In the genomic region with DNA sequence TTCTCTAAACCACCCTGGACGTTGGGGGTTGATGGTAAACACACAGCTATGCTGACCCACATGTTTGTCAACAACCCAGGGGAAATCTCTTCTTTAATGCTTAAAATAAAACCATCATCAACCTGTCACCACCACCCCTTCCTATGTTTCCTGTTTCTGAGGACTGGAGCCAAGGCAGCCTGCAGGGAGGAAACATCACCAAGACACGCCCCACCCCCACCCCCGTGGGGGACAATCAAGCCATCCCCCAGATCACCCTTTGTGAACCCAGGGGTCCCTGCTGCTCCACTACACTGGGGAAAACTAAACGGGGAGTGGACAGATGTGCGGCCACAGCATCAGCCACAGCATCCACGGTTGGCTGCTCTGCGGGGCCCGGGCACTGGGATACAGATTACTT, we compare ENCODE assay signal across 13 mouse cellular contexts. TPM values are rescaled to one million over a fixed set of nuclear protein-coding genes. Genes with fewer than 3 reads are reported as not detected.
DNase-seq lines count a peak whose midpoint lies in the region; ATAC-seq lines count a peak whose summit lies in the region.
"Had no signal": no experiment of that assay in that cellular context is flagged by ENCODE, and none has a peak within 500 bp of the region (broad histone marks: within the 10 kb centered on the region; RNA-seq: fewer than 3 reads in every experiment).

No protein-coding gene starts in this region.

- H3K36me3 ChIP-seq in limb, embryonic 12.5 days: peaks cover 22% of the 10 kb centered on the region
- peaks cover 34% of the 10 kb centered on the region for H3K36me3 ChIP-seq in limb, embryonic 10.5 days
- H3K36me3 ChIP-seq in forebrain, embryonic 16.5 days (ENCODE audit: control insufficient read depth, insufficient read depth): no peaks in the 10 kb centered on the region
- no peaks in the 10 kb centered on the region for H3K36me3 ChIP-seq in neural tube, embryonic 15.5 days

- H3K4me2 ChIP-seq in limb, embryonic 12.5 days: peak overlapping the region; percentile 4; the same call in 1 of the 2 replicates
- peak overlapping the region; percentile 8 for H3K4me2 ChIP-seq in forebrain, embryonic 16.5 days (ENCODE audit: low read length)
- H3K4me2 ChIP-seq in neural tube, embryonic 15.5 days: peak overlapping the region; percentile 23
- H3K4me2 ChIP-seq: embryonic facial prominence, embryonic 15.5 days had no signal

- no peak for ATAC-seq in limb, embryonic 12.5 days (ENCODE audit: insufficient number of reproducible peaks, insufficient read depth, low FRiP score, low TSS enrichment, low read depth)
- ATAC-seq in forebrain, embryonic 16.5 days: no peak
- ATAC-seq in neural tube, embryonic 15.5 days (ENCODE audit: low FRiP score): no peak

- peaks cover 74% of the 10 kb centered on the region for H3K4me1 ChIP-seq in limb, embryonic 12.5 days (replicated peaks)
- peaks cover 78% of the 10 kb centered on the region for H3K4me1 ChIP-seq in limb, embryonic 10.5 days
- peaks cover 71% of the 10 kb centered on the region for H3K4me1 ChIP-seq in forebrain, embryonic 16.5 days (replicated peaks; ENCODE audit: control insufficient read depth, insufficient read depth, low read length)
- peaks cover 74% of the 10 kb centered on the region for H3K4me1 ChIP-seq in neural tube, embryonic 15.5 days

- no peak for DNase-seq in limb, embryonic 10.5 days (ENCODE audit: low spot score)
- peak; percentile 55 for DNase-seq in induced T-regulatory cell, adult 2 months (ENCODE audit: low read depth)
- DNase-seq in layer of hippocampus, adult 8-10 months (ENCODE audit: low spot score in 2 of 2): no peak
- no peak for DNase-seq in ovary, postnatal 10 days (ENCODE audit: low spot score)
- DNase-seq: cerebellum, postnatal 25 days; lung, adult 2 months; right cerebral cortex, adult 18-20 months; thymus, postnatal 25 days had no signal

- H3K27ac ChIP-seq in limb, embryonic 12.5 days: no peak overlapping the region
- H3K27ac ChIP-seq in limb, embryonic 10.5 days: no peak overlapping the region
- no peak overlapping the region for H3K27ac ChIP-seq in forebrain, embryonic 16.5 days (ENCODE audit: low read length)
- no peak overlapping the region for H3K27ac ChIP-seq in neural tube, embryonic 15.5 days (replicated peaks)
- H3K27ac ChIP-seq: embryonic facial prominence, embryonic 15.5 days had no signal

- H3K4me3 ChIP-seq in limb, embryonic 12.5 days (replicated peaks): no peak overlapping the region
- H3K4me3 ChIP-seq in limb, embryonic 10.5 days: no peak overlapping the region
- H3K4me3 ChIP-seq in forebrain, embryonic 16.5 days (replicated peaks; ENCODE audit: low read length): no peak overlapping the region
- no peak overlapping the region for H3K4me3 ChIP-seq in neural tube, embryonic 15.5 days (replicated peaks)
- H3K4me3 ChIP-seq: embryonic facial prominence, embryonic 15.5 days had no signal

- 82% methylated on average over 8 of the region's 8 CpGs for WGBS in limb, embryonic 12.5 days
- 85% methylated on average over 8 of the region's 8 CpGs for WGBS in limb, embryonic 10.5 days
- WGBS in forebrain, embryonic 16.5 days: 79% methylated on average over 8 of the region's 8 CpGs
- whole genome bisulfite sequencing in neural tube, embryonic 15.5 days: 63% methylated on average over 8 of the region's 8 CpGs

- H3K27me3 ChIP-seq in limb, embryonic 12.5 days: peaks cover 13% of the 10 kb centered on the region
- H3K27me3 ChIP-seq in limb, embryonic 10.5 days (ENCODE audit: low read depth, poor library complexity, severe bottlenecking): peaks cover 22% of the 10 kb centered on the region
- no peaks in the 10 kb centered on the region for H3K27me3 ChIP-seq in forebrain, embryonic 16.5 days (replicated peaks; ENCODE audit: control insufficient read depth, insufficient read depth, low read length)
- no peaks in the 10 kb centered on the region for H3K27me3 ChIP-seq in neural tube, embryonic 15.5 days (replicated peaks)

- no peaks in the 10 kb centered on the region for H3K9me3 ChIP-seq in limb, embryonic 12.5 days
- no peaks in the 10 kb centered on the region for H3K9me3 ChIP-seq in limb, embryonic 10.5 days (replicated peaks)
- H3K9me3 ChIP-seq in forebrain, embryonic 16.5 days (ENCODE audit: control insufficient read depth, low read length): no peaks in the 10 kb centered on the region
- no peaks in the 10 kb centered on the region for H3K9me3 ChIP-seq in neural tube, embryonic 15.5 days (replicated peaks)
- H3K9me3 ChIP-seq: embryonic facial prominence, embryonic 15.5 days had no signal

- no peak overlapping the region for H3K9ac ChIP-seq in limb, embryonic 12.5 days (replicated peaks)
- no peak overlapping the region for H3K9ac ChIP-seq in forebrain, embryonic 16.5 days (replicated peaks; ENCODE audit: low read depth, low read length)
- 0 out of 2 replicates have a peak overlapping the region, but pooled peaks have one; percentile 17 for H3K9ac ChIP-seq in neural tube, embryonic 15.5 days (replicated peaks)
- H3K9ac ChIP-seq: embryonic facial prominence, embryonic 15.5 days had no signal

RNA-seq across cellular contexts. Expression of a gene that starts 11.6 kb away (rescaled TPM):
- 29.3 and 31.7 TPM in 2 replicates for polyA plus RNA-seq in limb, embryonic 12.5 days (2016; fragmentation: Nextera tagmentation; extraction: Ambion mirVana)
- polyA plus RNA-seq in limb, embryonic 10.5 days (2016; fragmentation: Nextera tagmentation; extraction: Ambion mirVana): 35.0 and 37.9 TPM in 2 replicates
- polyA plus RNA-seq in forebrain, embryonic 16.5 days (2015; fragmentation: Nextera tagmentation; extraction: Ambion mirVana): 66.5 and 69.2 TPM in 2 replicates
- polyA plus RNA-seq in neural tube, embryonic 15.5 days (2015; fragmentation: Nextera tagmentation; extraction: Ambion mirVana): 31.3 and 32.0 TPM in 2 replicates
- 1 to 10 TPM; 5.9 to 8.0 (median 7.2) TPM for total RNA-seq in layer of hippocampus, adult 8-10 months (2022)

RNA-seq across cellular contexts. Expression of a gene that starts 27.9 kb away (rescaled TPM):
- 0.97 and 1.2 TPM in 2 replicates for polyA plus RNA-seq in limb, embryonic 12.5 days (2016; fragmentation: Nextera tagmentation; extraction: Ambion mirVana)
- polyA plus RNA-seq in limb, embryonic 10.5 days (2016; fragmentation: Nextera tagmentation; extraction: Ambion mirVana): 0.77 and 1.3 TPM in 2 replicates
- polyA plus RNA-seq in forebrain, embryonic 16.5 days (2015; fragmentation: Nextera tagmentation; extraction: Ambion mirVana): 1.5 and 1.9 TPM in 2 replicates
- polyA plus RNA-seq in neural tube, embryonic 15.5 days (2015; fragmentation: Nextera tagmentation; extraction: Ambion mirVana): 1.4 and 1.7 TPM in 2 replicates
- 1 to 10 TPM; 2.1 to 3.9 (median 2.1) TPM for total RNA-seq in layer of hippocampus, adult 8-10 months (2022)

RNA-seq across cellular contexts. Expression of a gene that starts 57.4 kb away (rescaled TPM):
- polyA plus RNA-seq in limb, embryonic 12.5 days (2016; fragmentation: Nextera tagmentation; extraction: Ambion mirVana): 0.11 and 0.26 TPM in 2 replicates
- polyA plus RNA-seq in limb, embryonic 10.5 days (2016; fragmentation: Nextera tagmentation; extraction: Ambion mirVana): 0.46 and 0.48 TPM in 2 replicates
- 0.10 and 0.14 TPM in 2 replicates for polyA plus RNA-seq in forebrain, embryonic 16.5 days (2015; fragmentation: Nextera tagmentation; extraction: Ambion mirVana)
- polyA plus RNA-seq in neural tube, embryonic 15.5 days (2015; fragmentation: Nextera tagmentation; extraction: Ambion mirVana): 0.50 and 2.1 TPM in 2 replicates
- under 1 TPM in 1 of 4 experiments, not detected in 3; 0.14 TPM for total RNA-seq in layer of hippocampus, adult 8-10 months (2022)
- polyA plus RNA-seq: limb, embryonic 11.5 days had no signal
